9 mouse cellular contexts compared by ENCODE assay signal in the genomic region with DNA sequence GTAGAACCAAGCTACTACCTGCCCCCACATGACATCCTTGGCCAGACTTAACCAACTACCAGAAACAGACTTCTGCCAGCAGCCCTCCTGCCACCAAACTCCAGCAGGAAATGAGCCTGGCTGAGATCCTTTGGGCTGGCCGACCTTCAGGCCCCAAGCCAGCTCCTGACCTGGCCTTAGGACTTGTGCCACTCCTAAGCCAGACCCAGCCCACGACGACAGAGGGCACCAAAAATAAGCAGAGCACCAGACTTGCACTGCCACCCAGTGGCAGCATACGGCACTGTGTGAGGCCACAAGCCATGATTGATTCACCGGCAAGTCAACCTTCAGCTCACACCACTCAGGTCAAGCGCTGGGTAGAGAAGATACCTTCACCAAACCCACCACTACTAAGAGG. TPM values are rescaled to one million over a fixed set of nuclear protein-coding genes. Genes with fewer than 3 reads are reported as not detected.
DNase-seq lines count a peak whose midpoint lies in the region; ATAC-seq and TF ChIP-seq lines count a peak whose summit lies in the region.
"Had no signal": no experiment of that assay in that cellular context is flagged by ENCODE, and none has a peak within 500 bp of the region (broad histone marks: within the 10 kb centered on the region; RNA-seq: fewer than 3 reads in every experiment).

No protein-coding gene starts in this region.

- no peak for TF ChIP-seq EP300 in heart, postnatal 0 days (IDR thresholded peaks at IDR 0.05; ENCODE audit: low read depth)

- peaks cover 10% of the 10 kb centered on the region for H3K36me3 ChIP-seq in hindbrain, embryonic 11.5 days (ENCODE audit: control insufficient read depth, insufficient read depth, low read length)
- H3K36me3 ChIP-seq in hindbrain, embryonic 12.5 days = peaks cover 67% of the 10 kb centered on the region
- H3K36me3 ChIP-seq in embryonic facial prominence, embryonic 11.5 days (replicated peaks; ENCODE audit: control insufficient read depth, insufficient read depth, low read depth, low read length) = peaks cover 19% of the 10 kb centered on the region
- peaks cover 74% of the 10 kb centered on the region for H3K36me3 ChIP-seq in heart, postnatal 0 days (replicated peaks; ENCODE audit: control insufficient read depth, insufficient read depth, low read length)

- 32% methylated on average over 6 of the region's 6 CpGs for WGBS in hindbrain, embryonic 11.5 days
- 26% methylated on average over 6 of the region's 6 CpGs for WGBS in hindbrain, embryonic 12.5 days
- 30% methylated on average over 6 of the region's 6 CpGs for WGBS in embryonic facial prominence, embryonic 11.5 days
- 15% methylated on average over 6 of the region's 6 CpGs for WGBS in heart, postnatal 0 days

- H3K27me3 ChIP-seq in hindbrain, embryonic 11.5 days (ENCODE audit: control insufficient read depth, insufficient read depth, low read length) = no peaks in the 10 kb centered on the region
- no peaks in the 10 kb centered on the region for H3K27me3 ChIP-seq in hindbrain, embryonic 12.5 days
- H3K27me3 ChIP-seq in embryonic facial prominence, embryonic 11.5 days (ENCODE audit: control insufficient read depth, insufficient read depth, low read length) = no peaks in the 10 kb centered on the region
- no peaks in the 10 kb centered on the region for H3K27me3 ChIP-seq in heart, postnatal 0 days (ENCODE audit: control insufficient read depth, insufficient read depth, low read length)
- H3K27me3 ChIP-seq: neural tube, embryonic 12.5 days had no signal

- H3K9ac ChIP-seq in hindbrain, embryonic 11.5 days (ENCODE audit: low read depth, low read length) = no peak overlapping the region
- no peak overlapping the region for H3K9ac ChIP-seq in hindbrain, embryonic 12.5 days
- no peak overlapping the region for H3K9ac ChIP-seq in embryonic facial prominence, embryonic 11.5 days (replicated peaks; ENCODE audit: low read length)
- 0 out of 2 replicates have a peak overlapping the region, but pooled peaks have one; percentile 26 for H3K9ac ChIP-seq in heart, postnatal 0 days (replicated peaks; ENCODE audit: low read depth, low read length)
- H3K9ac ChIP-seq: neural tube, embryonic 12.5 days had no signal

- no peak overlapping the region for H3K27ac ChIP-seq in hindbrain, embryonic 11.5 days (ENCODE audit: low read depth, low read length)
- H3K27ac ChIP-seq in hindbrain, embryonic 12.5 days = no peak overlapping the region
- H3K27ac ChIP-seq in embryonic facial prominence, embryonic 11.5 days (replicated peaks; ENCODE audit: low read depth, low read length) = no peak overlapping the region
- peak overlapping the region; percentile 68 for H3K27ac ChIP-seq in heart, postnatal 0 days (ENCODE audit: low read depth)
- H3K27ac ChIP-seq: neural tube, embryonic 12.5 days had no signal

- peaks cover 13% of the 10 kb centered on the region for H3K4me1 ChIP-seq in hindbrain, embryonic 11.5 days (replicated peaks; ENCODE audit: control insufficient read depth, insufficient read depth, low read length)
- peaks cover 27% of the 10 kb centered on the region for H3K4me1 ChIP-seq in hindbrain, embryonic 12.5 days
- H3K4me1 ChIP-seq in embryonic facial prominence, embryonic 11.5 days (ENCODE audit: control insufficient read depth, insufficient read depth, low read length) = peaks cover 6% of the 10 kb centered on the region
- peaks cover 26% of the 10 kb centered on the region for H3K4me1 ChIP-seq in heart, postnatal 0 days (ENCODE audit: control insufficient read depth, insufficient read depth)

- no peak overlapping the region for H3K4me2 ChIP-seq in hindbrain, embryonic 11.5 days (replicated peaks; ENCODE audit: low read depth, low read length)
- H3K4me2 ChIP-seq in hindbrain, embryonic 12.5 days (replicated peaks) = no peak overlapping the region
- no peak overlapping the region for H3K4me2 ChIP-seq in embryonic facial prominence, embryonic 11.5 days (ENCODE audit: low read depth, low read length)
- H3K4me2 ChIP-seq in heart, postnatal 0 days (ENCODE audit: low read depth, low read length) = 0 out of 2 replicates have a peak overlapping the region, but pooled peaks have one; percentile 1
- H3K4me2 ChIP-seq: neural tube, embryonic 12.5 days had no signal

- H3K9me3 ChIP-seq in hindbrain, embryonic 11.5 days (ENCODE audit: control insufficient read depth, low read length) = no peaks in the 10 kb centered on the region
- no peaks in the 10 kb centered on the region for H3K9me3 ChIP-seq in hindbrain, embryonic 12.5 days (replicated peaks)
- H3K9me3 ChIP-seq in embryonic facial prominence, embryonic 11.5 days (replicated peaks; ENCODE audit: control insufficient read depth, low read length) = no peaks in the 10 kb centered on the region
- H3K9me3 ChIP-seq in heart, postnatal 0 days (replicated peaks; ENCODE audit: control insufficient read depth, low read length) = no peaks in the 10 kb centered on the region
- H3K9me3 ChIP-seq: neural tube, embryonic 12.5 days had no signal

- no peak overlapping the region for H3K4me3 ChIP-seq in hindbrain, embryonic 11.5 days (ENCODE audit: low read depth, low read length)
- H3K4me3 ChIP-seq in hindbrain, embryonic 12.5 days = no peak overlapping the region
- H3K4me3 ChIP-seq in embryonic facial prominence, embryonic 11.5 days (ENCODE audit: low read depth, low read length) = no peak overlapping the region
- no peak overlapping the region for H3K4me3 ChIP-seq in heart, postnatal 0 days (ENCODE audit: low read depth, low read length)
- H3K4me3 ChIP-seq: neural tube, embryonic 12.5 days had no signal

- peak; percentile 73 for DNase-seq in hindbrain, embryonic 11.5 days (ENCODE audit: low spot score)
- DNase-seq in adrenal gland, postnatal 25 days = peak; percentile 78
- DNase-seq in embryonic facial prominence, embryonic 11.5 days (ENCODE audit: low spot score) = peak; percentile 67
- peak; percentile 77 for DNase-seq in heart, postnatal 0 days (ENCODE audit: low spot score)
- DNase-seq in layer of hippocampus, adult 9-11 months = peak; percentile 61
- DNase-seq in lung, postnatal 36 days = peak; percentile 92
- DNase-seq in spleen, postnatal 14 days (ENCODE audit: low spot score in 2 of 2) = peak; percentile 63 to 77

- peak; percentile 94 for TF ChIP-seq CTCF in heart, postnatal 0 days (IDR thresholded peaks at IDR 0.05; ENCODE audit: low read depth)

- no peak for ATAC-seq in hindbrain, embryonic 11.5 days (ENCODE audit: low FRiP score)
- ATAC-seq in hindbrain, embryonic 12.5 days (ENCODE audit: low FRiP score) = no peak
- no peak for ATAC-seq in embryonic facial prominence, embryonic 11.5 days (replicated peaks; ENCODE audit: insufficient number of reproducible peaks, low FRiP score, low TSS enrichment, low read depth)
- peak; percentile 63 for ATAC-seq in heart, postnatal 0 days (ENCODE audit: insufficient read depth, low read depth)

RNA-seq across cellular contexts. Expression of a gene that starts 6.4 kb away (rescaled TPM):
- polyA plus RNA-seq in hindbrain, embryonic 11.5 days (2014; fragmentation: Nextera tagmentation; extraction: Ambion mirVana) = 83.8 and 91.4 TPM in 2 replicates
- 81.8 and 82.5 TPM in 2 replicates for polyA plus RNA-seq in hindbrain, embryonic 12.5 days (2016; fragmentation: Nextera tagmentation; extraction: Ambion mirVana)
- 71.1 and 91.1 TPM in 2 replicates for total RNA-seq in adrenal gland, postnatal 25 days (2021)
- 70.0 and 79.3 TPM in 2 replicates for polyA plus RNA-seq in embryonic facial prominence, embryonic 11.5 days (2014; fragmentation: Nextera tagmentation; extraction: Ambion mirVana)
- 27.5 and 40.8 TPM in 2 replicates for total RNA-seq in heart, postnatal 0 days (2014; rRNA removed; ENCODE audit: low replicate concordance)
- polyA plus RNA-seq in heart, postnatal 0 days (2015; fragmentation: Nextera tagmentation; extraction: Ambion mirVana) = 31.9 and 34.8 TPM in 2 replicates

RNA-seq across cellular contexts. Expression of a gene that starts 50.9 kb away (rescaled TPM):
- 23.7 and 28.4 TPM in 2 replicates for polyA plus RNA-seq in hindbrain, embryonic 11.5 days (2014; fragmentation: Nextera tagmentation; extraction: Ambion mirVana)
- polyA plus RNA-seq in hindbrain, embryonic 12.5 days (2016; fragmentation: Nextera tagmentation; extraction: Ambion mirVana) = 39.4 and 40.3 TPM in 2 replicates
- total RNA-seq in adrenal gland, postnatal 25 days (2021) = 10.5 and 11.2 TPM in 2 replicates
- polyA plus RNA-seq in embryonic facial prominence, embryonic 11.5 days (2014; fragmentation: Nextera tagmentation; extraction: Ambion mirVana) = 28.1 and 29.1 TPM in 2 replicates
- 3.7 and 4.8 TPM in 2 replicates for total RNA-seq in heart, postnatal 0 days (2014; rRNA removed; ENCODE audit: low replicate concordance)
- polyA plus RNA-seq in heart, postnatal 0 days (2015; fragmentation: Nextera tagmentation; extraction: Ambion mirVana) = 9.5 and 10.6 TPM in 2 replicates
